Mouse (Mus musculus) hindbrain, embryonic 13.5 days (tissue): ENCODE results near the gene Dnajc24. TPM values are rescaled to one million over a fixed set of nuclear protein-coding genes. Genes with fewer than 3 reads are reported as not detected.
A peak's percentile ranks its signal among the peaks of the same experiment; 100 is the strongest.

Experiments used
- ATAC-seq: fragments of 200-750 bp; cut with Nextera tagmentation; 2 replicates; pipeline ENCODE4 v1.8.0; 2017; ENCODE audit warnings: moderate TSS enrichment; ENCODE audit not compliant: low FRiP score
- H3K27ac ChIP-seq: fragments of 300-500 bp; sonication (generic); 2 replicates; pipeline ENCODE4 v1.5.1; 2015; ENCODE audit warnings: inconsistent platforms, mild to moderate bottlenecking, moderate library complexity
- H3K27me3 ChIP-seq: fragments of 300-500 bp; sonication (generic); 2 replicates; pipeline ENCODE4 v1.6.1; 2015; ENCODE audit warnings: mild to moderate bottlenecking, inconsistent platforms
- H3K36me3 ChIP-seq: fragments of 300-500 bp; sonication (generic); 2 replicates; pipeline ENCODE4 v1.6.1; 2015; ENCODE audit warnings: mild to moderate bottlenecking, inconsistent platforms
- H3K4me1 ChIP-seq: fragments of 300-500 bp; sonication (generic); replicated peaks from 2 replicates; pipeline ENCODE4 v1.6.1; 2015; ENCODE audit warnings: inconsistent platforms
- H3K4me2 ChIP-seq: fragments of 300-500 bp; sonication (generic); 2 replicates; pipeline ENCODE4 v1.6.1; 2015; ENCODE audit warnings: inconsistent platforms, mild to moderate bottlenecking, moderate library complexity
- H3K4me3 ChIP-seq: fragments of 300-500 bp; sonication (generic); 2 replicates; pipeline ENCODE4 v1.5.1; 2015; ENCODE audit warnings: mild to moderate bottlenecking, inconsistent platforms
- H3K9ac ChIP-seq: fragments of 300-500 bp; sonication (generic); 2 replicates; pipeline ENCODE4 v1.6.1; 2015; ENCODE audit warnings: mild to moderate bottlenecking, inconsistent platforms
- H3K9me3 ChIP-seq: fragments of 300-500 bp; sonication (generic); 2 replicates; pipeline ENCODE4 v1.6.1; 2016; ENCODE audit warnings: inconsistent platforms
- WGBS: fragments of 180-500 bp; shearing (Covaris S2); methylation state at CpG from one replicate; pipeline ENCODE4 v1.1.7; 2015; 5-methylcytosine and 5-hydroxymethylcytosine counted together
- polyA plus RNA-seq: library from polyadenylated mRNA; unstranded; fragments of >200 nt; fragmentation: Nextera tagmentation; extraction: Ambion mirVana; gene quantifications from 2 replicates; pipeline ENCODE4 v1.2.1, GENCODE M21; 2015

Gene Dnajc24
- polyA plus RNA-seq: 35.5 and 37.3 TPM in 2 replicates

GRCm38 (mm10) chr2:106002835-106003739, at the start of gene Dnajc24:
Gene Dnajc24 (minus strand): TSS chr2:106003549.
- peak; percentile 98 for ATAC-seq
- Histone ChIP-seq H3K27me3 (0 out of 2 replicates have a peak, but pooled peaks cover 6% of the 10 kb centered on the region), H3K9ac (peak within 1 kb of the TSS; percentile 85), H3K4me1 (peaks cover 10% of the 10 kb centered on the region), H3K4me3 (peak within 1 kb of the TSS; percentile 78), H3K36me3 (peaks cover 4% of the 10 kb centered on the region; the same call in 1 of the 2 replicates), H3K4me2 (peak within 1 kb of the TSS; percentile 56), H3K9me3 (no peaks in the 10 kb centered on the region), H3K27ac (peak within 1 kb of the TSS; percentile 87)
- 2% methylated on average over 44 of the region's 44 CpGs for WGBS

GRCm38 (mm10) chr2:106046686-106047085, 43.3 kb upstream of the Dnajc24 start:
- 88% methylated on average over 4 of the region's 4 CpGs for WGBS
- no peak overlapping the region for H3K27ac ChIP-seq

GRCm38 (mm10) chr2:106042495-106042894, 39.1 kb upstream of the Dnajc24 start:
- Histone ChIP-seq H3K27me3 (peaks cover 19% of the 10 kb centered on the region), H3K4me1 (no peaks in the 10 kb centered on the region), H3K36me3 (no peaks in the 10 kb centered on the region), H3K27ac (no peak overlapping the region), H3K4me3 (no peak overlapping the region), H3K9me3 (no peaks in the 10 kb centered on the region), H3K9ac (no peak overlapping the region), H3K4me2 (no peak overlapping the region)
- WGBS: 40% methylated on average over 7 of the region's 7 CpGs
- no peak for ATAC-seq

More at GRCm38 (mm10) chr2:106046686-106047085, 43.3 kb upstream of the Dnajc24 start:
- Histone ChIP-seq H3K27me3 (peaks cover 18% of the 10 kb centered on the region; the same call in 1 of the 2 replicates), H3K9me3 (no peaks in the 10 kb centered on the region), H3K4me1 (no peaks in the 10 kb centered on the region), H3K4me2 (no peak overlapping the region), H3K4me3 (no peak overlapping the region), H3K9ac (no peak overlapping the region), H3K36me3 (no peaks in the 10 kb centered on the region)
- no peak for ATAC-seq

- H3K27ac ChIP-seq: no peak overlapping the region
- no peak overlapping the region for H3K4me2 ChIP-seq
- no peak overlapping the region for H3K4me3 ChIP-seq
- H3K9ac ChIP-seq: no peak overlapping the region
- no peaks in the 10 kb centered on the region for H3K4me1 ChIP-seq
- no peak for ATAC-seq
- 75% methylated on average over 5 of the region's 5 CpGs for WGBS
- H3K9me3 ChIP-seq: no peaks in the 10 kb centered on the region
- no peaks in the 10 kb centered on the region for H3K36me3 ChIP-seq
- peaks cover 20% of the 10 kb centered on the region for H3K27me3 ChIP-seq
Measured at GRCm38 (mm10) chr2:106041961-106042360, 38.6 kb upstream of the Dnajc24 start.

- Histone ChIP-seq H3K4me3 (no peak overlapping the region), H3K27me3 (peaks cover 17% of the 10 kb centered on the region), H3K9ac (no peak overlapping the region), H3K9me3 (no peaks in the 10 kb centered on the region), H3K4me1 (no peaks in the 10 kb centered on the region), H3K4me2 (no peak overlapping the region), H3K36me3 (no peaks in the 10 kb centered on the region), H3K27ac (no peak overlapping the region)
- ATAC-seq: no peak
- WGBS: 46% methylated on average over 4 of the region's 4 CpGs
Measured at GRCm38 (mm10) chr2:106038286-106038685, 34.9 kb upstream of the Dnajc24 start.

- Histone ChIP-seq H3K27ac (no peak overlapping the region), H3K9me3 (no peaks in the 10 kb centered on the region), H3K4me3 (no peak overlapping the region), H3K27me3 (no peaks in the 10 kb centered on the region), H3K4me2 (no peak overlapping the region), H3K36me3 (no peaks in the 10 kb centered on the region), H3K9ac (no peak overlapping the region), H3K4me1 (no peaks in the 10 kb centered on the region)
- 79% methylated on average over 3 of the region's 3 CpGs for WGBS
- ATAC-seq: no peak
Measured at GRCm38 (mm10) chr2:106024895-106025294, 21.5 kb upstream of the Dnajc24 start.

GRCm38 (mm10) chr2:106008415-106008814, 5.1 kb upstream of the Dnajc24 start:
- 78% methylated on average over 2 of the region's 2 CpGs for WGBS
- Histone ChIP-seq H3K27me3 (peaks cover 16% of the 10 kb centered on the region; the same call in 1 of the 2 replicates), H3K4me3 (no peak overlapping the region), H3K9me3 (no peaks in the 10 kb centered on the region), H3K9ac (no peak overlapping the region), H3K36me3 (no peaks in the 10 kb centered on the region), H3K27ac (no peak overlapping the region), H3K4me2 (no peak overlapping the region), H3K4me1 (no peaks in the 10 kb centered on the region)
- no peak for ATAC-seq

- WGBS: 24% methylated on average over 2 of the region's 2 CpGs
- Histone ChIP-seq H3K36me3 (peaks cover 7% of the 10 kb centered on the region; the same call in 1 of the 2 replicates), H3K4me3 (no peak overlapping the region), H3K9me3 (0 out of 2 replicates have a peak, but pooled peaks cover 6% of the 10 kb centered on the region), H3K4me1 (peaks cover 5% of the 10 kb centered on the region), H3K27me3 (no peaks in the 10 kb centered on the region), H3K27ac (no peak overlapping the region), H3K4me2 (no peak overlapping the region), H3K9ac (no peak overlapping the region)
- no peak for ATAC-seq
Measured at GRCm38 (mm10) chr2:105987999-105988398, 15.3 kb downstream of the Dnajc24 start.

GRCm38 (mm10) chr2:105987131-105987530, 16.2 kb downstream of the Dnajc24 start:
- Histone ChIP-seq H3K9me3 (0 out of 2 replicates have a peak, but pooled peaks cover 6% of the 10 kb centered on the region), H3K4me2 (no peak overlapping the region), H3K27me3 (no peaks in the 10 kb centered on the region), H3K4me1 (peaks cover 5% of the 10 kb centered on the region), H3K36me3 (peaks cover 7% of the 10 kb centered on the region; the same call in 1 of the 2 replicates), H3K9ac (no peak overlapping the region), H3K27ac (no peak overlapping the region), H3K4me3 (no peak overlapping the region)
- WGBS: 31% methylated on average over 1 of the region's 1 CpGs
- no peak for ATAC-seq

- no peak for ATAC-seq
- Histone ChIP-seq H3K4me3 (no peak overlapping the region), H3K27me3 (no peaks in the 10 kb centered on the region), H3K9me3 (0 out of 2 replicates have a peak, but pooled peaks cover 6% of the 10 kb centered on the region), H3K9ac (no peak overlapping the region), H3K4me1 (peaks cover 5% of the 10 kb centered on the region), H3K36me3 (peaks cover 7% of the 10 kb centered on the region; the same call in 1 of the 2 replicates), H3K27ac (no peak overlapping the region), H3K4me2 (no peak overlapping the region)
- 76% methylated on average over 7 of the region's 7 CpGs for WGBS
Measured at GRCm38 (mm10) chr2:105985206-105985605, 18.1 kb downstream of the Dnajc24 start.

GRCm38 (mm10) chr2:105978065-105978464, 25.3 kb downstream of the Dnajc24 start:
- H3K36me3 ChIP-seq: no peaks in the 10 kb centered on the region
- H3K9me3 ChIP-seq: no peaks in the 10 kb centered on the region
- H3K9ac ChIP-seq: no peak overlapping the region
- no peak overlapping the region for H3K4me3 ChIP-seq
- H3K27ac ChIP-seq: no peak overlapping the region
- no peaks in the 10 kb centered on the region for H3K4me1 ChIP-seq
- no peak for ATAC-seq
- 94% methylated on average over 2 of the region's 2 CpGs for WGBS
- H3K4me2 ChIP-seq: no peak overlapping the region
- no peaks in the 10 kb centered on the region for H3K27me3 ChIP-seq

- Histone ChIP-seq H3K4me2 (no peak overlapping the region), H3K4me1 (no peaks in the 10 kb centered on the region), H3K27me3 (no peaks in the 10 kb centered on the region), H3K9me3 (no peaks in the 10 kb centered on the region), H3K36me3 (peaks cover 7% of the 10 kb centered on the region), H3K9ac (no peak overlapping the region), H3K27ac (no peak overlapping the region), H3K4me3 (no peak overlapping the region)
- ATAC-seq: no peak
- whole genome bisulfite sequencing: 3% methylated on average over 2 of the region's 2 CpGs
Measured at GRCm38 (mm10) chr2:105973941-105974340, 29.4 kb downstream of the Dnajc24 start.
